Mouse (Mus musculus): Measurements from ENCODE around the gene Flrt1. TPM values are rescaled to one million over a fixed set of nuclear protein-coding genes. Genes with fewer than 3 reads are reported as not detected.

Flrt1 gene
- polyA plus RNA-seq, 1 experiment, result 5.4 TPM

DNA sequence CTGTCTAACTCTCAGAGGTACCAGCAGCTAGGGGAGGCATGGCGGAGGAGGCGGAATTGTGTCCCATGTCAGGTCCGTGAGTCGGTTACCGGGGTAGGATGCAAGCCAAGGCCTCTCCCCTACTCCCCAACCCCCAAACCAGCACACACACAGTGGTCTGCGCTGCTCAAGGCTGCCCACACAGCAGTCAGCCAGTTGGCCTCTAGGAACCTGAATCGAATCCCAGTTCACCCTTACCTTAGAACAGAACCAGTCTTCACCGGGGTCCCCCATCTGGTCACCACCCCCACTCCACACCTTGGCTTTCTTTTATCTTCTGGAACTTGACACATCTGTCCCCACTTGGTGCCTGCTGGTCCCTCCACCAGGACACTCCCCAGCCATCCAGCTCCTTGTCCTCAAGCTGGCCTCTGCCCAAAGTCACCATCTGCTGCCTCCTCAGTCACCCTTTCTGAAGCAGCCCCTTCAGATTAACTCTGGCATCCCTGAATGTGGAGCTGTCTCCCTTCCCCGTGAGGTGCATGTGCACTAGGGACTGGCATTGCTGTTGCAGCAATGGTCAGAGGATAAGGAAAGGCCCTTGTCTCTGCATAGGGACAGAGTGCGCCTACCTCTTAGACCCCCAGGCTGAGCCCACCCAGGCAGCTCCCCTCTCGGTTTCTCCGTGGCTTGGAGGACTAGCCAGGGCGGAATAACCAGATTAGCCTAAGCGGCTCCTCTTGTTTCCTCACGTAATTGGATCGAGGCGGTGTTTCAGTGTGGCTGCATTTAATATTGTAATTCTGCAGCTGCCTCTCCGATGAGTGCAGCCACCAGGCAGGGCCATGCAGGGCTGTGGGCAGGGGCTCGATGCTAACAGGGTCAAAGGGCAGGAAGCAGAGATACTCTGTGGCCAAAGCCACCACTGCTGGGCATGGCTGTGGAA lies 23.3 kb upstream of the Flrt1 start:
- H3K4me3 ChIP-seq (replicated peaks; ENCODE audit: insufficient read depth, low read depth, low read length), result no peak overlapping the region
- H3K27ac ChIP-seq (ENCODE audit: insufficient read depth, low read length), result no peak overlapping the region
- peak; percentile 79 to 82 for DNase-seq
- TF ChIP-seq POLR2A (IDR thresholded peaks at IDR 0.05; ENCODE audit: borderline replicate concordance, insufficient read depth, low read length), result no peak
- no peak for TF ChIP-seq CTCF (IDR thresholded peaks at IDR 0.05; ENCODE audit: borderline replicate concordance, insufficient read depth, low read depth, low read length)
- WGBS, result 37% methylated on average over 19 of the region's 19 CpGs
- H3K27me3 ChIP-seq (ENCODE audit: control insufficient read depth, insufficient read depth, low read length), result no peaks in the 10 kb centered on the region
- peaks cover 46% of the 10 kb centered on the region for H3K4me1 ChIP-seq (ENCODE audit: control insufficient read depth, insufficient read depth, low read length)

DNA sequence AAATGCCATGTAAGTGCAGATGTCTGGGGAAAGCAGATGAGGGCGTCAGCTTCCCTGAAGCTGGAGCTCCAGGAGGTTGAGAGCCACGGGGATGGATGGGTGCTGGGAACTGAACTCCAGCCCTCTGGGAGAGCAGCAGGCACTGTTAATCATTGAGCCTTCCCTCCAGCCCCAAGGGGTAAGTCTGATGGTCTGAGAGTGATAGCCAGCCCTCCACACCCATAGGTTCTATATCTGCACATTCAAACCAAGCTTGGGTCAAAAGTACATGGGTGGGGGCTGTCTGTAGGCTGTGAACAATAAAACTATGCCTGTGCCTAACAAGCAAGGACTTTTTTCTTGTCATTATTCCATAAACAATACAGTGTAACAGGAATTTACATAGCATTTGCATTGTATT lies 21.4 kb upstream of the Flrt1 start:
- no peaks in the 10 kb centered on the region for H3K27me3 ChIP-seq (ENCODE audit: control insufficient read depth, insufficient read depth, low read length)
- no peak overlapping the region for H3K4me3 ChIP-seq (replicated peaks; ENCODE audit: insufficient read depth, low read depth, low read length)
- H3K4me1 ChIP-seq (ENCODE audit: control insufficient read depth, insufficient read depth, low read length), result peaks cover 42% of the 10 kb centered on the region
- no peak overlapping the region for H3K27ac ChIP-seq (ENCODE audit: insufficient read depth, low read length)
- whole genome bisulfite sequencing, result 96% methylated on average over 2 of the region's 2 CpGs
- TF ChIP-seq CTCF (IDR thresholded peaks at IDR 0.05; ENCODE audit: borderline replicate concordance, insufficient read depth, low read depth, low read length) (no peak), POLR2A (IDR thresholded peaks at IDR 0.05; ENCODE audit: borderline replicate concordance, insufficient read depth, low read length) (no peak)
- no peak for DNase-seq

DNA sequence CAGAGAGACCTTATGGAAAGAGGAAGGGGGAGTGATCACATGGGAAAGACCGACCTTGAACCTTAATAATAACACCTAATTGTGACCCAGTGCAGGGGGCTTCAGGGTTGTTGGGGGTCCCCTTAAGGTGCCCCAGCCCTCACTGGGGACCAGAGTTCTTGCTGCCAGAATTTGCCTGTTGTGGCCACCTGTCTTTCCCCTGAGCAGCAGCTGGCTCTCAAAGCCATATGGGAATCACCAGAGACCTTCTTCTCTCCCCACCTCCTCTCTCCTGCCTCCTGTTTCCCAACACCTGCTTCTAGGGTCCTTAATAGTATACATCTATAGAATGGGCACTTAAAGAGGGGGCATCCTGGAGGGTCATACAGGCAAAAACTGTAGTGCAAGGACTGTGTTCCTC lies 20.7 kb upstream of the Flrt1 start:
- no peak for TF ChIP-seq POLR2A (IDR thresholded peaks at IDR 0.05; ENCODE audit: borderline replicate concordance, insufficient read depth, low read length)
- no peak for TF ChIP-seq CTCF (IDR thresholded peaks at IDR 0.05; ENCODE audit: borderline replicate concordance, insufficient read depth, low read depth, low read length)
- Histone ChIP-seq H3K27ac (ENCODE audit: insufficient read depth, low read length) (no peak overlapping the region), H3K27me3 (ENCODE audit: control insufficient read depth, insufficient read depth, low read length) (no peaks in the 10 kb centered on the region), H3K4me1 (ENCODE audit: control insufficient read depth, insufficient read depth, low read length) (peaks cover 48% of the 10 kb centered on the region), H3K4me3 (replicated peaks; ENCODE audit: insufficient read depth, low read depth, low read length) (no peak overlapping the region)
- WGBS, result 96% methylated on average over 1 of the region's 1 CpGs
- no peak for DNase-seq

DNA sequence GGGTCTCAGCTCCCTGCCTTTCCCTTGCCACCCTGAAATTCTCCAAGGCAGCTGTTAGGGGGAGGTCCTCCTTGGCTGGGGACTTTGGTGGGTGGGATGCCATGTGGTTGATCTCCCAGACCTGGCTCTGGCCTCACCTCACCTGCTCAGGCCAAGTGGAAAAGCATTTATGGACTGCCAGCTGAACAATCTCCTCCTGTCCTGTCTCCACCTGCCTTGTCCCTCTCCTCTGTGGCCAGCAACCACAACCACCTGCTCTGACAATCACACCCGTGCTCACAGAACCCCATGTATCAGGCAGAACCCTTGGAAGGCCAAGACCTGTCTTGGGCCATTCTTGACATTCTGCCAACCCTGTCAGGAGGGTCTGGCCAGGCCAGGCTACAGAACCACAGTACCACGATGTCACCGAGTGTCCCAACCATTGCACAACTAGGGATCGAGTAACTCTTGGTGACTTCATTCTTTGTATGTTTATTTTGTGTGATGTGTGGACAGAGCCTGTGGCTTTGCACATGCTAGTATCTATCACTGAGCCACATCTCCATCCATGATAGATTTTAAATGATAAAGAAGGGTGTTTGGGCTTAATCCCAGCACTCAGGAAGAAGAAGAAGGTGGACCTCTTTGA lies 20.1 kb upstream of the Flrt1 start:
- DNase-seq, result no peak
- Histone ChIP-seq H3K4me3 (replicated peaks; ENCODE audit: insufficient read depth, low read depth, low read length) (no peak overlapping the region), H3K27ac (ENCODE audit: insufficient read depth, low read length) (no peak overlapping the region), H3K27me3 (ENCODE audit: control insufficient read depth, insufficient read depth, low read length) (no peaks in the 10 kb centered on the region), H3K4me1 (ENCODE audit: control insufficient read depth, insufficient read depth, low read length) (peaks cover 54% of the 10 kb centered on the region)
- TF ChIP-seq POLR2A (IDR thresholded peaks at IDR 0.05; ENCODE audit: borderline replicate concordance, insufficient read depth, low read length), result no peak
- TF ChIP-seq CTCF (IDR thresholded peaks at IDR 0.05; ENCODE audit: borderline replicate concordance, insufficient read depth, low read depth, low read length), result no peak
- WGBS, result 49% methylated on average over 4 of the region's 4 CpGs

DNA sequence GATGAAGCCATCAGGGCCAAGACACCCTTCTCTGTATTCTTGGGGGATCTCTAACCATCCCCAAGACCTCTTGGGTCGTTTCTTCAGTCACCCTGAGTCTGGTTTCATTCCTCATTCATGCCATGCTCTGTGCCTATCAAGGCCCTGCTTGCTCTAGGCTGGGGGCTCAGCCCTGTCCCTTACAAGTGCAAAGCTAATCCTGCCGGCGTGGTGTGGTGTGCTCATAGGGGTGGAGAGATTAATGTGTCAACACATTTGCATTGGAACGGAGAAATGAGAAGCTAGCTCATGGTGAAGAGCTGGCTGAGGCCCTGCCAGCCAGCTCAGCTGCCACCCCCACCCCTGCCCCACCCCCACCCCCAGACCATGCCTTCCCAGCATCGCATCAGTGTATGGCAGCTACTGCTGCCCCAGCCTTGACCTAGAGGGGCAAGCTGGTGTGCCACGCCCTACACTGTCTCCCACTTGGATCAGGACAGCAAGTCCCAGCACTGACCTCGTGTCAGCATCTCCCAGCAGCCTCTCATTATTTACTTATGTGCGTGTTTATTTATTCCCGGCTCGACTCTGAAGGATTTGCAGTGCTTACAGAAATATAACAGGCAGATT lies 17.3 kb upstream of the Flrt1 start:
- WGBS, result 64% methylated on average over 10 of the region's 10 CpGs
- TF ChIP-seq CTCF (IDR thresholded peaks at IDR 0.05; ENCODE audit: borderline replicate concordance, insufficient read depth, low read depth, low read length) (no peak), POLR2A (IDR thresholded peaks at IDR 0.05; ENCODE audit: borderline replicate concordance, insufficient read depth, low read length) (no peak)

DNA sequence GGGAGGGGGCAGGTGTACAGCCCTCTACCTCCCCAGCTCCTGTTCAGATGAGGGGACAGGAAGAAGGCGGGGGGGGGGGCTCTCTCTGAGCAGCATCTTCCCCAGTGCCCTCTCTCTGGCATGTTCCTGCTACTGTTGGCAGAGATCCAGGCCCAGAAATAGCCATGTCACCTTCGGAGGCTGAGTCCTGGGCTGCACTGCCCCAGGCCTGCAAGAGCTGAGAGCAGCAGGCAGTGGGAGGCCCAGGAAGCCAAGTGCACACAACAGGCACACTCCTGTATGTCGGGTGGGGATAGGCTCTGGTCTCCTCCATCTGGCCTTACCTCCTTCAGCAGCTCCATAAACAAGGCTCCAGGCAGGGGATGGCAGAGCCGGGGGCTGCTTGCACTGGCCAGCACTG lies 16.7 kb upstream of the Flrt1 start:
- TF ChIP-seq CTCF (IDR thresholded peaks at IDR 0.05; ENCODE audit: borderline replicate concordance, insufficient read depth, low read depth, low read length) (no peak), POLR2A (IDR thresholded peaks at IDR 0.05; ENCODE audit: borderline replicate concordance, insufficient read depth, low read length) (no peak)

More for the DNA sequence above, 17.3 kb upstream of the Flrt1 start:
- Histone ChIP-seq H3K4me3 (replicated peaks; ENCODE audit: insufficient read depth, low read depth, low read length) (no peak overlapping the region), H3K27ac (ENCODE audit: insufficient read depth, low read length) (no peak overlapping the region), H3K4me1 (ENCODE audit: control insufficient read depth, insufficient read depth, low read length) (peaks cover 38% of the 10 kb centered on the region), H3K27me3 (ENCODE audit: control insufficient read depth, insufficient read depth, low read length) (no peaks in the 10 kb centered on the region)
- no peak for DNase-seq

DNA sequence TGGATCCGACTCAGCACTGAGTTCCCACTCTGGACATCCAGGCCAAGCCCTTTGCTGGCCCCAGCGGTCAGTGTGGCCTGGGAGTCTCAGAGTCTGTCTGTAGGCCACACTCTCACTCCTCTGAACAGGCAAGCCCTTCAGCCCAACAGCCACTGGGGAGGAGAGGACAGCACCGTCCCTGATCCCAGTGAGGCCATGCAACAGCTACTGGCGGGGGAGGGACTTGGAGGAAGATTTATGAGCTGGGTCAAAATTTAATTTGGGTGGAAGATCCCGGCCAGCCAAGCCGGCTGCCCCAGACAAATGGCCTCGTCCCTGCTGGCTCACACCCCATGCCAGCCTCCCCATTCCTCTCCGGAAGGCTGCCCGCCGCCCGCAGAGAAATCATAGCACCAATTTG lies 15.7 kb upstream of the Flrt1 start:
- TF ChIP-seq CTCF (IDR thresholded peaks at IDR 0.05; ENCODE audit: borderline replicate concordance, insufficient read depth, low read depth, low read length) (no peak), POLR2A (IDR thresholded peaks at IDR 0.05; ENCODE audit: borderline replicate concordance, insufficient read depth, low read length) (no peak)
- H3K27me3 ChIP-seq (ENCODE audit: control insufficient read depth, insufficient read depth, low read length), result no peaks in the 10 kb centered on the region
- peak; percentile 74 to 80 for DNase-seq
- peaks cover 38% of the 10 kb centered on the region for H3K4me1 ChIP-seq (ENCODE audit: control insufficient read depth, insufficient read depth, low read length)
- no peak overlapping the region for H3K4me3 ChIP-seq (replicated peaks; ENCODE audit: insufficient read depth, low read depth, low read length)
- WGBS, result 11% methylated on average over 11 of the region's 11 CpGs
- peak overlapping the region; percentile 19; the same call in 1 of the 2 replicates for H3K27ac ChIP-seq (ENCODE audit: insufficient read depth, low read length)

More for the DNA sequence above, 16.7 kb upstream of the Flrt1 start:
- H3K4me3 ChIP-seq (replicated peaks; ENCODE audit: insufficient read depth, low read depth, low read length), result no peak overlapping the region
- DNase-seq, result peak in 1 of 2 experiments; percentile 43
- no peaks in the 10 kb centered on the region for H3K27me3 ChIP-seq (ENCODE audit: control insufficient read depth, insufficient read depth, low read length)
- H3K27ac ChIP-seq (ENCODE audit: insufficient read depth, low read length), result no peak overlapping the region
- peaks cover 38% of the 10 kb centered on the region for H3K4me1 ChIP-seq (ENCODE audit: control insufficient read depth, insufficient read depth, low read length)
- WGBS, result 26% methylated on average over 4 of the region's 4 CpGs

Data from cerebellum, adult 2 months (tissue).